Mouse (Mus musculus): ENCODE results near the gene Lilra6. TPM values are rescaled to one million over a fixed set of nuclear protein-coding genes. Genes with fewer than 3 reads are reported as not detected.

Gene Lilra6
- 0.05 and 0.13 TPM in 2 replicates for polyA plus RNA-seq (2012)

GRCm38 (mm10) chr7:3915387-3915786 is at the start of gene Lilra6:
Lilra6 (minus strand) TSS chr7:3915503.

DNA sequence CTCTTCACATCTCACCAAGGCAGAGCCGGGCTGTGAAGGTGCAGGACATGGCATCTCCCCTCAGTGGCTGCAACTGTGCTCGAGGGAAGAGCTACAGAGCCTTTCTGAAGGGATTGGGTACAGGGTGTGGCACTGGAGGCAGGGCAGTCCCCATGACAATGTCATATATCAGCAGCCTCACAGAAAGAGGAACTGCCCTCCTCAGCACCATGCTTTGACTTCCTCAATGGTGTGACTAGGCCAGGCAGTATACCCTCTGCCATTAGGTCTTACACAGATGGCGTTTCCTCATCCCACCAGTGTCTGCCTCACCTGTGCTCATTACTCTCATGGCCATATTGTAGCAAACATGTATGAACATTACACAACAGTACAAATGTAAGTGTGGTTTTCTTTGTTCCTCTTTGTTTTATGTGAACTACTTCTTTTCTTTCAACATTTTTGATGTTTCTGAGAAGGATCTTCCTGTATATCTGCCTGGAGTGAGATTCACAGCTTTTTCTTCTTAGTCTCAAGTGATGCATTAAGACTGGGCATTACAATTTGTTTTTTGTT is 17.2 kb downstream of the Lilra6 start, which contains the start of gene Gm14548:
Gene Gm14548 (minus strand): TSS at position 85 of the 555 bp plus-strand sequence.

Other genes with a start within 250 kb of the Lilra6 start
- gene Leng1, start 249.7 kb downstream of the Lilra6 start, polyA plus RNA-seq (2012) = 14.6 and 19.7 TPM in 2 replicates
- 3.5 and 5.2 TPM in 2 replicates for gene Tmc4, start 237.9 kb downstream of the Lilra6 start, polyA plus RNA-seq (2012)
- 50.6 and 58.3 TPM in 2 replicates for gene Tsen34, start 222.6 kb downstream of the Lilra6 start, polyA plus RNA-seq (2012)
- 135 and 140 TPM in 2 replicates for gene Mboat7, start 222.0 kb downstream of the Lilra6 start, polyA plus RNA-seq (2012)
- 1,328 and 1,611 TPM in 2 replicates for gene Rps9, start 211.5 kb downstream of the Lilra6 start, polyA plus RNA-seq (2012)
- 1.7 and 2.4 TPM in 2 replicates for gene Pirb, start 195.1 kb downstream of the Lilra6 start, polyA plus RNA-seq (2012)
- gene Gm15448, start 89.8 kb downstream of the Lilra6 start, polyA plus RNA-seq (2012) = 0.06 TPM in 1 of 2 replicates, not detected in the other
- gene Pira2, start 70.5 kb downstream of the Lilra6 start, polyA plus RNA-seq (2012) = 0.14 and 0.15 TPM in 2 replicates
- gene Gm14548, start 17.4 kb downstream of the Lilra6 start, polyA plus RNA-seq (2012) = 0.13 TPM in 1 of 2 replicates, not detected in the other
- gene Lair1, start 147.7 kb upstream of the Lilra6 start, polyA plus RNA-seq (2012) = 1.7 and 1.8 TPM in 2 replicates
- 0.32 and 0.53 TPM in 2 replicates for gene Ttyh1, start 203.9 kb upstream of the Lilra6 start, polyA plus RNA-seq (2012)
- 104 and 159 TPM in 2 replicates for gene Leng8, start 221.5 kb upstream of the Lilra6 start, polyA plus RNA-seq (2012)
- gene Leng9, start 234.9 kb upstream of the Lilra6 start, polyA plus RNA-seq (2012) = 2.2 and 3.0 TPM in 2 replicates
- gene Cdc42ep5, start 249.4 kb upstream of the Lilra6 start, polyA plus RNA-seq (2012) = 4.9 and 6.1 TPM in 2 replicates